Mouse (Mus musculus) kidney, postnatal 36 days (tissue): ENCODE measurements around the gene Mucl1.
"Not testable (repeated sequence)": the region's sequence is repeated elsewhere in the genome, so short reads cannot be mapped to it uniquely, and the experiment has no call there.

ENCODE experiments used
- DNase-seq, 2 experiments: peaks; one replicate each; pipeline ENCODE4 v3.0.0; 2021 to 2022; ENCODE audit warnings: mixed read lengths in 2 of 2

Gene Mucl1

DNA sequence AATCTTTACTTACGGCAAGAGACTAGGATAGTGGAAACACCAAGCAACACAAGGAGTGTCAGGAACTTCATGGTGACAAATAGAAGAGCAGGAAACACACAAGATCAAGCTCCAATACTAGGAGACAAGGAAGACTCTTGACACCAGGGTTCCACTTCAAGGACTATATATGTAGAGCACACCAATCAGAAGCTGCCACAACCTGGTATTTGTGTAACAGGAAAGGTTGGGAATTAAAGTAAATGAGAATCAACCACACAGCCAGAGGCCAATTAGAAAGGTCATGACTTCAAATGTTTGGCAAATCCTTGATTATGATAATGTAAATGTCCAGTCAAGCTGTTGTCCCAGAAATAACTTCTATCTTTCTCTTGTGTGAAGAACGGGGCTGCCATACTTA, at the start of gene Mucl1:
Mucl1 (minus strand) TSS at position 101 of the 400 bp plus-strand sequence.
- DNase-seq, result no peak

DNA sequence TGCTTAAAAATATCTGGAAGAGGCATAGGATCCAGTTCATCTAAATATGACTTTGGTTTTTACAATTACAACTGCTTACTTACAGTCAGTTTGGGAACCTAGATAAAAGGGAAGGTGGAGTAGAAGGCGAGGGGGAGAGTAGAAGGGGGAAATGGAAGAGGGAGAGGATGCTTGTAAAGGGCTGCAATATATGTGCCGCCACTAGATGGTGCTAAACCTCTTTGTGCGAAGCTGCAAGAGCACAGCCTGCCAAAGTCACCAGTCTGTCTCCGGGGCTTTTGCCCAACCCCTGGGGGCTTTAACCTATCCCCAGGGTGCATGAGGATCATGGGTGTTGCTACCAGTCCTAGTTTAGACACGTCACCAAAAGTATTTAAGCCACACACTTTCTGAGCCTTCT, 11.6 kb upstream of the Mucl1 start:
- peak; percentile 16 to 58 for DNase-seq

DNA sequence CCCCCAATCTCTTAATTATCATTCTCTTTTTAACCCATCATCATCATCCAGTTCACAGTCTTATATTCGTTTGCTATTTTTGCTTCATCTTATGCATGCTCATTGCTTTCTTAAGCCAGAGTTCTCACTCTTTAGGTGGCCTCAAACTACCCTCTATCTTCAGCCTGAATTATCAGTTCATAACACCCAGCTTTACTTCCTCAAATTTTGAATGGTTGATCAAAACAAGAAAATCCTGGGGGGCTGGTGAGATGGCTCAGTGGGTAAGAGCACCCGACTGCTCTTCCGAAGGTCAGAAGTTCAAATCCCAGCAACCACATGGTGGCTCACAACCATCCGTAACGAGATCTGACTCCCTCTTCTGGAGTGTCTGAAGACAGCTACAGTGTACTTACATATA, 38.4 kb downstream of the Mucl1 start:
- not testable (repeated sequence) for DNase-seq
